Mouse (Mus musculus) CD8-positive naive resting alpha-beta T cell, adult 2 months (primary cell): ENCODE data around the gene 4930467E23Rik.
A peak's percentile ranks its signal among the peaks of the same experiment; 100 is the strongest.
"Not testable (repeated sequence)": the region's sequence is repeated elsewhere in the genome, so short reads cannot be mapped to it uniquely, and the experiment has no call there.

ENCODE experiments used
- DNase-seq, 2 experiments: peaks; one replicate each; pipeline ENCODE4 v3.0.0; 2022; ENCODE audit warnings: low read depth in 2 of 2, low spot score in 2 of 2

Gene 4930467E23Rik

DNA sequence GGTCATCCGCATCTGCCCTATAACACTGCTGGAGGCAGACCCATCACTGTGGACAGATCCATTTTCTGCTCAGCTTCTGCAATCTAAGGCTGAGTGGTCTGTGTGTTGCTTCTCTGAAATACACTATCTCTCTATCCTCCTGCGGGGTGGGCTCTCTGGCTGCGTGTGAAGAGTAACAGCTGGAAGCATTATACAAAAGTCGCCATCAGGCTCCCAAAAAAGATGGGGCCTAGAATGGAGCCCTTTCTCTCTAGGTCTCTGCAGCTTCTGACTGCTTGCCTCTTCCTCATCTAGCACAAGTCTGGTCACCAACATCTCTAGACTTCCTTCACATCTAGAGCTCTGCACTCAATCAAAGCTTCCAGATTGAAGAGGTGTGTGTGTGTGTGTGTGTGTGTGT, 50.8 kb downstream of the 4930467E23Rik start:
- not testable (repeated sequence) for DNase-seq

DNA sequence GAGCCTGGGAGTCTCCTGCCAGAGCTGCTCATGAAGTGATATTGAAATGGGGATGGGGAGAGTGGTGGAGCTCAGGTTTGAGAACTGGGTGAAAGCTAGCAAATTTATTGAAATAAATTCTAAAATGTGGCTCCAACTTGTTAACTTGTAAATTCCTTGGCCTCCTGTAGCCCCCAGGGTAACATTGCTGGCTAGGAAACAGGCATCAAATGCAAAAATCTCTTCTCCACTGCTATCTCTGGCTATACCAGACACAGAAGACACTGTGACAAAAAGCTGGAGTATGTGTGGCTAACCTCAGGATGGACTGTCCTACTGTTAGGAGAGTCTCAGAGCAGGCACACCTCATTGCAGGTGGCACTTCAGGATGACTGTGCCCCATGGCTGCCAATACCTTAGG, 51.3 kb downstream of the 4930467E23Rik start:
- not testable (repeated sequence) for DNase-seq

GRCm38 (mm10) chr8:19781328-19782114, 52.1 kb downstream of the 4930467E23Rik start:
- not testable (repeated sequence) for DNase-seq

DNA sequence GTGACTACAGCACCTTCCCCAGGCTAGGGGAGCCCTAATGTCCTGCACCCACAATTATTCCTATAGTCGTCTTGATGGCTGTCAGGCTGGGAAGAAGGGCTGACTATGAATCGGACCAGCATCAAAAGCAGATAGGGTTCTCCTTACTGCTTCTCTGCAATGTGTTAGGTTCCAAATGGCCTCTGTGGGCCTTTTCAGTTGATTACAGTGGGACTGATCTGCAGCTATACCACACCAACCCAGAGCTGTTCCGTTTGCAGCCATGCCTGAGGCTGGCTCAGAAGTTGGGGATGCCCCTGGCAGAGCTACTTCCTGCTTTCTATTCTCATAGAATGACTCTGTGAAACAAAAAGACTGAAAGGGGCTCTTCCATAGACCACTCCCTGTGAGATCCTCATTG, 53.4 kb downstream of the 4930467E23Rik start:
- DNase-seq = not testable (repeated sequence)

DNA sequence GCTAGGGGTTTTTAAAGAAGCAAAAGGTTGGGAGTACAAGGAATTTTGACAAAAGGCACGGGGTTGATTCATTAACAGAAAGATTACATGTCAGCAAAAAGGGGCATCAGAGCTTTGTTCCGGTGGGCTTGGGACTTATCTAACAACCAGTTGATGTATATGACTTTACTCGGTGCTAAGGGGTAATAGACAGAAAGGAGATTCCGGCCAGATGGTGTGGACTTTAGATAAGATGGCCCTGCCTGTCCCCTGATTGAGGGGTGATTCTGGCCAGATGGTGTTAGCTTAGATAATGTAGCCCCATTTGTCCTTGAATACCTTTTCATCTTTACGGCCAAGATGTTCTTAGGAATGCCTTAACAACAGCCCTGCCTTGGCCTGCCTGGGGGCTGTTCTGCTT, 54.5 kb downstream of the 4930467E23Rik start:
- not testable (repeated sequence) for DNase-seq

DNA sequence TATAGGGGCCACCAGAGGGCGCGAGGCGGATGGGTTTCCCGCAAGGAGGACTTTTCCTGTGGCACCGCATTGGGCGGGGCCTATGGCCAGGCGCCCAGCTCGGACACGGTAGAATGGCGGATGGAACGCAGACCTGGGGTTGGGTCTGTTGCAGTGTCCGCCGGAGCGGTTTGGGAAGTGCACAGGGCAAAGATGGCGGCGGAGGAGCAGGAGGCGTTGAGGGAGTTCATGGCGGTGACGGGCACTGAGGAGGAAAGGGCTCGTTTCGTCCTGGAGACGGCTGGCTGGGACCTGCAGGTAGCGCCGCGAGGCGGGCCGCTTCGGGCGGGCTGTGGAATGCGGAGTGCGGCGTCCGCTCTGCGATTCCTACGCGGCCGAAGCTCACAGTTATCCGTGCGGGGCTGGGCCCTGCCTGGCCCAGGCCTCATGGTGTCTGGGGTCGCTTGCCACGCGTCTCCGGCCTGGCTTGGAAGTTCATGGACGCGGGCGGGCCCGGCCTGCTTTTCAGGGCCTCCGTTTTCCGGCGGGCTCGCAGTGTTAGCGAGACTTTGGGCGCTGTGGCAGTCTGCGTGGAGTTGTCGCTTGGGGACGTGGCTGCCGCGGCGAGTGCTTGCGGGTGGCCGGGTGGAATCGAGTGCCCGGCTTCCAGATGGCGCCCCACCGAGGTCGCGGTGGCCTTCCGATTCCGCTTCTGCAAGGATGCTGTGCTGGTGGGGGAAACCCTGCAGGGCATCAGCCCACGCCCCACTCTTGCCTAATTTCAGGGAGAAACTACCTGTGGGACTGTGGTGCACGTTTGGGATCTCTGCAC, 55.4 kb downstream of the 4930467E23Rik start:
- DNase-seq = peak; percentile 96 to 98

GRCm38 (mm10) chr8:19792696-19793095, 63.3 kb downstream of the 4930467E23Rik start:
- DNase-seq = not testable (repeated sequence)
